Mouse (Mus musculus) small intestine, adult 2 months (tissue): ENCODE data around the gene Nup153. TPM values are rescaled to one million over a fixed set of nuclear protein-coding genes. Genes with fewer than 3 reads are reported as not detected.

Experiments used
- H3K27ac ChIP-seq: fragments of 200-500 bp; 2 replicates; pipeline ENCODE4 v1.5.1; 2012; ENCODE audit warnings: low read depth, low read length, control low read depth, inconsistent platforms; ENCODE audit not compliant: insufficient read depth
- H3K27me3 ChIP-seq: fragments of 200-500 bp; 2 replicates; pipeline ENCODE4 v1.6.1; 2012; ENCODE audit warnings: mild to moderate bottlenecking, moderate library complexity, low read length, inconsistent platforms; ENCODE audit not compliant: control insufficient read depth, insufficient read depth
- H3K36me3 ChIP-seq: fragments of 200-500 bp; 2 replicates; pipeline ENCODE4 v1.6.1; 2012; ENCODE audit warnings: mild to moderate bottlenecking, low read length, control low read depth, inconsistent platforms; ENCODE audit not compliant: control insufficient read depth, insufficient read depth
- H3K4me1 ChIP-seq: fragments of 200-500 bp; 2 replicates; pipeline ENCODE4 v1.6.1; 2012; ENCODE audit warnings: low read length, inconsistent platforms, mixed read lengths; ENCODE audit not compliant: control insufficient read depth, insufficient read depth, insufficient read length
- H3K4me3 ChIP-seq: fragments of 200-500 bp; 2 replicates; pipeline ENCODE4 v1.5.1; 2012; ENCODE audit warnings: low read depth, mild to moderate bottlenecking, control low read depth, inconsistent platforms, low read length, moderate library complexity
- CTCF ChIP-seq: fragments of 200-500 bp; IDR thresholded peaks from 2 replicates; pipeline ENCODE4 v1.5.1; 2012; ENCODE audit warnings: low read depth, mild to moderate bottlenecking, control low read depth, inconsistent platforms, low read length, moderate library complexity, mixed read lengths; ENCODE audit not compliant: insufficient replicate concordance, insufficient read length; ENCODE audit errors: extremely low read depth
- POLR2A ChIP-seq: fragments of 200-500 bp; IDR thresholded peaks from 2 replicates; pipeline ENCODE4 v1.6.1; 2012; ENCODE audit warnings: low read depth, mild to moderate bottlenecking, control low read depth, inconsistent platforms, low read length, moderate library complexity
- WGBS: fragments of 180-500 bp; shearing (Covaris S2); methylation state at CpG from one replicate; pipeline ENCODE4 v1.1.7; 2018; 5-methylcytosine and 5-hydroxymethylcytosine counted together
- polyA plus RNA-seq: library from polyadenylated mRNA; depleted of rRNA; stranded (reverse); fragments of >200 nt; gene quantifications from 2 replicates; pipeline ENCODE4 v1.2.3, GENCODE M21; 2012

The Nup153 gene
- polyA plus RNA-seq, 1 experiment = 32.5 TPM

GRCm38 (mm10) chr13:46760921-46761320, 33.2 kb upstream of the Nup153 start:
- no peak overlapping the region for H3K27ac ChIP-seq
- no peak for TF ChIP-seq POLR2A
- no peak for TF ChIP-seq CTCF
- WGBS = 92% methylated on average over 6 of the region's 6 CpGs
- no peak overlapping the region for H3K4me3 ChIP-seq
- no peaks in the 10 kb centered on the region for H3K27me3 ChIP-seq
- H3K36me3 ChIP-seq = peaks cover 55% of the 10 kb centered on the region
- H3K4me1 ChIP-seq = no peaks in the 10 kb centered on the region

DNA sequence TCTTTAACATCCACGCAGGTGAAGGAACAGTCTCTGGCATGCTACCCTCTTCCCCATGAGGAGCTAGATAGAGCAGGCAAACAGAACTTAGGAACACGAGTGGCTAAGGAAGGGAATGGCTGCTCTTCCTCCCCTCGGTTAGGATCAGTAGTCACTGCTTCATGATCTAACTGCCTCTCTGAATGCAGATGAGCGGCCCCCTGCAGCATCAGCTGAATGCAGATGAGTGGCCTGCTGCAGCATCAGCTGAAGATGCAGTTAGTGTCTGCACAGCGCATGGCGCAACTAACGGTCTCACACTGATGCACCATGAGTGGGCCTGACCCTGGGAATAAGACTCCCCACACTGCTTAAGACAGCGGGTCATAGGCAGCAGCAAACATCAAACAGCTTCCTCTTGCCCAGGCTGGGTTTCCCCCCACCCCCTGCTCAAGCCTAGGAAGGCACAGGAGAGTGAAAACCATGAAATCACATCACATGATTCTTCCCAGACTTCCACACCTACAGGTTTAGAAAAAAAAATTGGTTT, 31.6 kb upstream of the Nup153 start:
- H3K4me3 ChIP-seq = no peak overlapping the region
- no peaks in the 10 kb centered on the region for H3K4me1 ChIP-seq
- no peak for TF ChIP-seq POLR2A
- TF ChIP-seq CTCF = no peak
- H3K27me3 ChIP-seq = no peaks in the 10 kb centered on the region
- peaks cover 51% of the 10 kb centered on the region for H3K36me3 ChIP-seq
- no peak overlapping the region for H3K27ac ChIP-seq
- WGBS = 86% methylated on average over 8 of the region's 8 CpGs

DNA sequence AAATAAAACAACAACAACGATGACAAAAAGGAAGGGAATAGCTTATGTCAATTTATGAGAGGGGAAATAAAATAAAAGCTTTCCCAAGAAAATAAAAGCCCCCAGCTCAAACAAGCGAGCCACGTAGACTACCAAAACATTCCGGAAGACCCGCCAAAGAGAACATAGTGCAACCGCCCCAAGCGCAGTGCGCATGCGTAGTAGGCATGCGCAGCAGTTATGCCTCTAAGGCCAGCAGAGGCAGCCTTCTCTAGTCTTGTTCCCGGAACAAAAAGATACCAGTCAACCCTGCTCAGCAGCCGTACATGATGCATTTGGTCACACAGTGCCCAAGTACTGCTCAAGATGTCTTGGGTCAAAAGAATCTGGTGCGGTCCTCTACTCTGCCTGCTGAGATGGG, 30.9 kb upstream of the Nup153 start:
- H3K4me1 ChIP-seq = no peaks in the 10 kb centered on the region
- no peak overlapping the region for H3K27ac ChIP-seq
- peaks cover 48% of the 10 kb centered on the region for H3K36me3 ChIP-seq
- H3K4me3 ChIP-seq = no peak overlapping the region
- 97% methylated on average over 13 of the region's 13 CpGs for WGBS
- no peak for TF ChIP-seq CTCF
- TF ChIP-seq POLR2A = no peak
- H3K27me3 ChIP-seq = no peaks in the 10 kb centered on the region

DNA sequence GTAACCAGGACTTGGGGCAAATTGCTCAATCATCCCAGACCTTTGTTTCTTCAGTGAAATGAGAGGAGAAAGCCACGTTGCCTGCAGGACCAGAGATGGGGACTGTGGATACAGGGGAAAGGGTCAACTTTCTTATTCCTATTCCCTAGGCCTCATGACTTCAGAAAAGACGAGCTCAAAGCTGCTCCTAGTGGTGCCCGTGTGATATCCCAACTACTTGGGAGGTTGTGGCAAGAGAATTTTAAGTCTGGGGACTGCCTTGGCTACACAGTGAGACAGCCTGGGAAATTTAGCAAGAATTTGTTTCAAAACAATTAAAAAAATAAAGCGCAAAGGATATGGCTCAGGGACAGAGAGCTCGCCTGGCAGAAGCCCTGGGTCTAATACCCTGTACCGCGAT, 30.2 kb upstream of the Nup153 start:
- H3K4me3 ChIP-seq = no peak overlapping the region
- no peaks in the 10 kb centered on the region for H3K4me1 ChIP-seq
- H3K27me3 ChIP-seq = no peaks in the 10 kb centered on the region
- no peak overlapping the region for H3K27ac ChIP-seq
- 90% methylated on average over 7 of the region's 7 CpGs for WGBS
- H3K36me3 ChIP-seq = peaks cover 48% of the 10 kb centered on the region
- TF ChIP-seq CTCF = no peak
- no peak for TF ChIP-seq POLR2A

- Histone ChIP-seq H3K27ac (no peak overlapping the region), H3K36me3 (peaks cover 51% of the 10 kb centered on the region), H3K27me3 (no peaks in the 10 kb centered on the region), H3K4me1 (no peaks in the 10 kb centered on the region), H3K4me3 (no peak overlapping the region)
- WGBS = 84% methylated on average over 5 of the region's 5 CpGs
- no peak for TF ChIP-seq POLR2A
- TF ChIP-seq CTCF = no peak
Measured at GRCm38 (mm10) chr13:46753294-46753693, 25.6 kb upstream of the Nup153 start.

- 75% methylated on average over 13 of the region's 13 CpGs for WGBS
Measured at GRCm38 (mm10) chr13:46752566-46753229, 25.0 kb upstream of the Nup153 start.

DNA sequence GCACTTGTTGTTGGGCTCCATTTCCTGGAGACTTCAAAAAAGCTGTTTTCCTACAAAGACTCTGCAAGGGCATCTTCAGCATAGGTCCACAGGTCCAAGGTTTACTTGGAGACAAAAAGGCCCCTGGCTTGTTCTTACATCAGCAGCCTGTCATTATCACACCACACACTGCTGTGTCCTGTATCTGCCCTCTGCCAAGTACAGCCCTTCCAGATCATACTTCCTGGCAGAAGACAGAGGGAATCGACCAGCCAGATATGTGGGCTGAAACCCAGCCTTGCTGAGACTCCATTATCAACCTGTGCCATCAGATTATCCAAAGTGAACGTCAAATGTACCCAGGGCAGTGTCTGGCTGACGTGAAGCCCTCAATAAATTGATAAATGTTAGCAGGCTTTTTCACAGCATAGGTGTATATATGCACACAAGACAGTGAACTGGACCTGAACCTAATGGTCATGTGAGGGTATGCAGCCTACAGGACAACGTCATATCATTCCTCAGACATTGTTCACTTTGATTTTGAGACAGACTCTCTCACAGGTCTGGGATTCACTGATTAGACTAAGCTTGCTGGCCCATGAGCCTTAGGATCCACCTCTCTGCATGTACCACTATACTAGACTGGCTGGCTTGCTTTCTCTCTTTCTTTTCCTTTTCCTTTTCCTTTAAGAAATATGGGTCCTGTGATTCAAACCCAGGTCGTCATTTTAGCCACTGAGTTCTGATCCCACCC, 20.6 kb upstream of the Nup153 start:
- H3K27me3 ChIP-seq = no peaks in the 10 kb centered on the region
- no peak overlapping the region for H3K27ac ChIP-seq
- peaks cover 38% of the 10 kb centered on the region for H3K36me3 ChIP-seq
- WGBS = 70% methylated on average over 5 of the region's 5 CpGs
- TF ChIP-seq CTCF (no peak), POLR2A (no peak)
- H3K4me3 ChIP-seq = no peak overlapping the region
- no peaks in the 10 kb centered on the region for H3K4me1 ChIP-seq

More at GRCm38 (mm10) chr13:46752566-46753229, 25.0 kb upstream of the Nup153 start:
- no peak overlapping the region for H3K27ac ChIP-seq
- peaks cover 49% of the 10 kb centered on the region for H3K36me3 ChIP-seq
- no peaks in the 10 kb centered on the region for H3K4me1 ChIP-seq
- no peak overlapping the region for H3K4me3 ChIP-seq
- TF ChIP-seq POLR2A = no peak
- no peak for TF ChIP-seq CTCF
- no peaks in the 10 kb centered on the region for H3K27me3 ChIP-seq
